Mouse (Mus musculus) MEL (cell line): ENCODE measurements around the gene Rps6ka1. TPM values are rescaled to one million over a fixed set of nuclear protein-coding genes. Genes with fewer than 3 reads are reported as not detected.

Experiments used
- DNase-seq: peaks from one replicate; pipeline ENCODE4 v3.0.0; 2011; ENCODE audit warnings: low read depth, low spot score
- H3K27ac ChIP-seq: 2 replicates; pipeline ENCODE4 v1.5.1; 2012; ENCODE audit warnings: low read depth, mild to moderate bottlenecking, control low read depth, low read length, moderate library complexity; ENCODE audit not compliant: control insufficient read depth
- H3K27me3 ChIP-seq, 2 experiments: fragments of 150-350 bp in 1 of 2; sonication (generic) in 1 of 2; 2 replicates each; pipeline ENCODE4 v1.6.1; 2012; ENCODE audit warnings: low read length in 2 of 2, mild to moderate bottlenecking in 2 of 2, improper control_type of control experiment in 1 of 2, moderate library complexity in 1 of 2; ENCODE audit not compliant: insufficient read depth in 2 of 2, control insufficient read depth in 1 of 2
- H3K36me3 ChIP-seq, 2 experiments: 2 replicates each; pipeline ENCODE4 v1.6.1; 2012 to 2014; ENCODE audit warnings: low read length in 2 of 2, improper control_type of control experiment in 1 of 2, inconsistent platforms in 1 of 2, mild to moderate bottlenecking in 1 of 2; ENCODE audit not compliant: insufficient read depth in 2 of 2, control insufficient read depth in 1 of 2
- H3K4me1 ChIP-seq, 2 experiments: fragments of 150-350 bp in 1 of 2; sonication (generic) in 1 of 2; 2 replicates each; pipeline ENCODE4 v1.6.1; 2012; ENCODE audit warnings: low read length in 2 of 2, improper control_type of control experiment in 1 of 2, mild to moderate bottlenecking in 1 of 2; ENCODE audit not compliant: insufficient read depth in 2 of 2, control insufficient read depth in 1 of 2
- H3K4me3 ChIP-seq, 2 experiments: fragments of 150-350 bp in 1 of 2; sonication (generic) in 1 of 2; 2 replicates each; pipeline ENCODE4 v1.5.1; 2012; ENCODE audit warnings: low read depth in 2 of 2, low read length in 2 of 2, mild to moderate bottlenecking in 2 of 2, moderate library complexity in 2 of 2, control low read depth in 1 of 2, improper control_type of control experiment in 1 of 2; ENCODE audit not compliant: control insufficient read depth in 1 of 2, insufficient read depth in 1 of 2
- H3K79me2 ChIP-seq: 2 replicates; pipeline ENCODE4 v1.6.1; 2012; ENCODE audit warnings: mild to moderate bottlenecking, low read length, moderate library complexity; ENCODE audit not compliant: control insufficient read depth, poor library complexity, insufficient read depth
- H3K9ac ChIP-seq: 2 replicates; pipeline ENCODE4 v1.6.1; 2012; ENCODE audit warnings: low read depth, mild to moderate bottlenecking, control low read depth, low read length, moderate library complexity; ENCODE audit not compliant: control insufficient read depth, poor library complexity, severe bottlenecking
- H3K9me3 ChIP-seq: fragments of 150-350 bp; sonication (generic); replicated peaks from 2 replicates; pipeline ENCODE4 v1.6.1; 2012; ENCODE audit warnings: mild to moderate bottlenecking, low read length, improper control_type of control experiment, moderate library complexity; ENCODE audit not compliant: insufficient read depth
- BHLHE40 ChIP-seq: IDR thresholded peaks from 2 replicates; pipeline ENCODE4 v1.6.1; 2012; ENCODE audit warnings: low read depth, mild to moderate bottlenecking, inconsistent platforms, low read length, improper control_type of control experiment, borderline replicate concordance
- CHD2 ChIP-seq: IDR thresholded peaks from 2 replicates; pipeline ENCODE4 v1.6.1; 2011; ENCODE audit warnings: low read length, improper control_type of control experiment
- CTCF ChIP-seq, 3 experiments: IDR thresholded peaks in 2 of 3; conservative IDR thresholded peaks in 1 of 3; 2 replicates each; pipeline ENCODE4 v1.5.1; 2011 to 2012; ENCODE audit warnings: low read length in 3 of 3, low read depth in 2 of 3, mild to moderate bottlenecking in 2 of 3, improper control_type of control experiment in 1 of 3, inconsistent platforms in 1 of 3, mixed read lengths in 1 of 3, moderate library complexity in 1 of 3; ENCODE audit not compliant: control insufficient read depth in 1 of 3, insufficient read depth in 1 of 3, poor library complexity in 1 of 3, severe bottlenecking in 1 of 3
- E2F4 ChIP-seq: IDR thresholded peaks from 2 replicates; pipeline ENCODE4 v1.6.1; 2011; ENCODE audit warnings: low read depth, low read length, improper control_type of control experiment, borderline replicate concordance
- EP300 ChIP-seq, 2 experiments: IDR thresholded peaks; 2 replicates each; pipeline ENCODE4 v1.6.1; 2011; ENCODE audit warnings: improper control_type of control experiment in 2 of 2, low read length in 2 of 2, low read depth in 1 of 2, mild to moderate bottlenecking in 1 of 2
- GATA1 ChIP-seq: IDR thresholded peaks from 2 replicates; pipeline ENCODE4 v1.6.1; 2011; ENCODE audit warnings: low read depth, low read length, improper control_type of control experiment
- HCFC1 ChIP-seq: IDR thresholded peaks from 2 replicates; pipeline ENCODE4 v1.6.1; 2012; ENCODE audit warnings: low read depth, mild to moderate bottlenecking, inconsistent platforms, low read length, improper control_type of control experiment, moderate library complexity
- MAX ChIP-seq: IDR thresholded peaks from 2 replicates; pipeline ENCODE4 v1.6.1; 2011; ENCODE audit warnings: low read length, improper control_type of control experiment
- MAZ ChIP-seq: IDR thresholded peaks from 2 replicates; pipeline ENCODE4 v1.6.1; 2012; ENCODE audit warnings: low read depth, mild to moderate bottlenecking, inconsistent platforms, low read length, improper control_type of control experiment
- MXI1 ChIP-seq: IDR thresholded peaks from 2 replicates; pipeline ENCODE4 v1.6.1; 2011; ENCODE audit warnings: mild to moderate bottlenecking, low read depth, low read length, improper control_type of control experiment
- MYC ChIP-seq: IDR thresholded peaks from 2 replicates; pipeline ENCODE4 v1.6.1; 2011; ENCODE audit warnings: low read depth, mild to moderate bottlenecking, low read length, improper control_type of control experiment, moderate library complexity
- NELFE ChIP-seq: IDR thresholded peaks from 2 replicates; pipeline ENCODE4 v1.6.1; 2011; ENCODE audit warnings: low read depth, low read length, improper control_type of control experiment
- NRF1 ChIP-seq: IDR thresholded peaks from 2 replicates; pipeline ENCODE4 v1.6.1; 2014; ENCODE audit warnings: low read depth, mild to moderate bottlenecking, inconsistent platforms, low read length, improper control_type of control experiment, moderate library complexity; ENCODE audit not compliant: poor library complexity, insufficient read depth, severe bottlenecking
- POLR2A ChIP-seq, 2 experiments: IDR thresholded peaks; 2 replicates each; pipeline ENCODE4 v1.6.1; 2011 to 2012; ENCODE audit warnings: low read length in 2 of 2, mild to moderate bottlenecking in 2 of 2, control low read depth in 1 of 2, improper control_type of control experiment in 1 of 2, low read depth in 1 of 2, moderate library complexity in 1 of 2; ENCODE audit not compliant: control insufficient read depth in 1 of 2, insufficient read depth in 1 of 2, poor library complexity in 1 of 2
- POLR2AphosphoS2 ChIP-seq: IDR thresholded peaks from 2 replicates; pipeline ENCODE4 v1.6.1; 2011; ENCODE audit warnings: low read length, improper control_type of control experiment
- POLR2AphosphoS5 ChIP-seq: IDR thresholded peaks from 2 replicates; pipeline ENCODE4 v1.6.1; 2012; ENCODE audit warnings: low read depth, borderline replicate concordance, mild to moderate bottlenecking, inconsistent platforms, low read length, moderate library complexity, mixed read lengths
- RAD21 ChIP-seq: IDR thresholded peaks from 2 replicates; pipeline ENCODE4 v1.6.1; 2011; ENCODE audit warnings: mild to moderate bottlenecking, low read depth, low read length, improper control_type of control experiment
- RCOR1 ChIP-seq: IDR thresholded peaks from 2 replicates; pipeline ENCODE4 v1.6.1; 2012; ENCODE audit warnings: low read depth, mild to moderate bottlenecking, inconsistent platforms, low read length, improper control_type of control experiment
- SIN3A ChIP-seq: IDR thresholded peaks from 2 replicates; pipeline ENCODE4 v1.6.1; 2012; ENCODE audit warnings: low read length, improper control_type of control experiment, inconsistent platforms
- SMC3 ChIP-seq: IDR thresholded peaks from 2 replicates; pipeline ENCODE4 v1.6.1; 2011; ENCODE audit warnings: low read depth, low read length, improper control_type of control experiment
- TAL1 ChIP-seq: IDR thresholded peaks from 2 replicates; pipeline ENCODE4 v1.6.1; 2012; ENCODE audit warnings: mild to moderate bottlenecking, inconsistent platforms, low read length, moderate library complexity, mixed read lengths
- TCF12 ChIP-seq: IDR thresholded peaks from 2 replicates; pipeline ENCODE4 v1.6.1; 2014; ENCODE audit warnings: low read depth, mild to moderate bottlenecking, inconsistent platforms, low read length, improper control_type of control experiment, moderate library complexity
- UBTF ChIP-seq: IDR thresholded peaks from 2 replicates; pipeline ENCODE4 v1.6.1; 2012; ENCODE audit warnings: low read depth, mild to moderate bottlenecking, inconsistent platforms, low read length, improper control_type of control experiment, moderate library complexity, borderline replicate concordance; ENCODE audit not compliant: insufficient read depth
- USF1 ChIP-seq: IDR thresholded peaks from 2 replicates; pipeline ENCODE4 v1.6.1; 2014; ENCODE audit warnings: low read depth, mild to moderate bottlenecking, inconsistent platforms, low read length, improper control_type of control experiment, moderate library complexity
- USF2 ChIP-seq, 2 experiments: IDR thresholded peaks; 2 replicates each; pipeline ENCODE4 v1.6.1; 2011 to 2012; ENCODE audit warnings: improper control_type of control experiment in 2 of 2, low read length in 2 of 2, borderline replicate concordance in 1 of 2, inconsistent platforms in 1 of 2, low read depth in 1 of 2, mild to moderate bottlenecking in 1 of 2; ENCODE audit not compliant: insufficient read depth in 1 of 2
- ZC3H11A ChIP-seq: IDR thresholded peaks from 2 replicates; pipeline ENCODE4 v1.6.1; 2012; ENCODE audit warnings: low read depth, mild to moderate bottlenecking, inconsistent platforms, low read length, improper control_type of control experiment
- ZMIZ1 ChIP-seq: IDR thresholded peaks from 2 replicates; pipeline ENCODE4 v1.6.1; 2012; ENCODE audit warnings: low read depth, mild to moderate bottlenecking, inconsistent platforms, low read length, improper control_type of control experiment, moderate library complexity
- ZNF384 ChIP-seq: IDR thresholded peaks from 2 replicates; pipeline ENCODE4 v1.6.1; 2012; ENCODE audit warnings: low read depth, mild to moderate bottlenecking, inconsistent platforms, low read length, improper control_type of control experiment
- polyA plus RNA-seq, 2 experiments: library from polyadenylated mRNA; stranded (reverse) in 1 of 2; unstranded in 1 of 2; fragments of >175 nt in 1 of 2; fragments of >200 nt in 1 of 2; gene quantifications; 2 replicates each; pipeline versions ENCODE4 v1.2.1 to v1.2.4; 2012; ENCODE audit warnings: low replicate concordance in 2 of 2, low read depth in 1 of 2; ENCODE audit not compliant: insufficient read length in 2 of 2, insufficient read depth in 1 of 2, missing spikeins in 1 of 2
- total RNA-seq: library from RNA; depleted of rRNA; stranded (reverse); fragments of 300-350 nt; gene quantifications from 2 replicates; pipeline ENCODE4 v1.2.3, GENCODE M21; 2012

Gene Rps6ka1
- total and polyA plus RNA-seq, 3 experiments: 45.3 to 68.9 TPM; not detected in 1

GRCm38 (mm10) chr4:133911983-133912382 is 24.4 kb upstream of the Rps6ka1 start:
- peaks cover 0 to 2% of the 10 kb centered on the region in 2 experiments; a peak in 1 of 4 replicates for H3K27me3 ChIP-seq
- TF ChIP-seq GATA1 (no peak), CHD2 (no peak), RCOR1 (no peak), MAX (no peak), MYC (no peak), ZMIZ1 (no peak), E2F4 (no peak), RAD21 (no peak), POLR2AphosphoS2 (no peak), POLR2AphosphoS5 (no peak), BHLHE40 (no peak), NRF1 (no peak), SMC3 (no peak), NELFE (no peak), ZC3H11A (no peak), TCF12 (no peak), EP300 (IDR thresholded peaks at IDR 0.05; ENCODE audit: low read depth in 1 of 2, low read length in 2 of 2) (no peak), POLR2A (IDR thresholded peaks at IDR 0.05; ENCODE audit: control insufficient read depth in 1 of 2, insufficient read depth in 1 of 2, low read depth in 1 of 2, low read length in 2 of 2, poor library complexity in 1 of 2) (no peak)
- TF ChIP-seq, all 39 proteins: peak for 0
- H3K27ac ChIP-seq: no peak overlapping the region
- no peak for DNase-seq
- peaks cover 0 to 5% of the 10 kb centered on the region in 2 experiments; a peak in 2 of 4 replicates for H3K36me3 ChIP-seq
- no peaks in the 10 kb centered on the region for H3K9me3 ChIP-seq
- no peaks in the 10 kb centered on the region; the same call in 1 of the 2 replicates for H3K79me2 ChIP-seq
- no peak overlapping the region for H3K9ac ChIP-seq
- no peak overlapping the region for H3K4me3 ChIP-seq
- H3K4me1 ChIP-seq: peaks cover 2 to 7% of the 10 kb centered on the region in 2 experiments; a peak in 2 of 4 replicates

- Histone ChIP-seq H3K9ac (peak overlapping the region; percentile 86), H3K27ac (peak overlapping the region; percentile 82)
- peak; percentile 96 for DNase-seq
- TF ChIP-seq MXI1 (peak; percentile 96), HCFC1 (peak; percentile 64; the same call in 1 of the 2 replicates), USF1 (peak; percentile 84), CHD2 (no peak), CTCF (IDR thresholded peaks at IDR 0.05 in 2 of 3, conservative IDR thresholded peaks at IDR 0.05 in 1 of 3; ENCODE audit: control insufficient read depth in 1 of 3, insufficient read depth in 1 of 3, low read depth in 2 of 3, low read length in 3 of 3, poor library complexity in 1 of 3, severe bottlenecking in 1 of 3) (peak; percentile 77 to 93 (median 81)), USF2 (IDR thresholded peaks at IDR 0.05; ENCODE audit: borderline replicate concordance in 1 of 2, insufficient read depth in 1 of 2, low read depth in 1 of 2, low read length in 2 of 2) (no peak), MYC (peak; percentile 99), ZMIZ1 (peak; percentile 86), SIN3A (peak; percentile 84; the same call in 1 of the 2 replicates), ZNF384 (no peak), UBTF (no peak), TAL1 (no peak), NRF1 (peak; percentile 75), SMC3 (peak; percentile 57), MAZ (peak; percentile 65; the same call in 1 of the 2 replicates), POLR2A (IDR thresholded peaks at IDR 0.05; ENCODE audit: control insufficient read depth in 1 of 2, insufficient read depth in 1 of 2, low read depth in 1 of 2, low read length in 2 of 2, poor library complexity in 1 of 2) (peak; percentile 94 to 96)
Measured at GRCm38 (mm10) chr4:133910236-133911211, 22.9 kb upstream of the Rps6ka1 start.

More at GRCm38 (mm10) chr4:133910236-133911211, 22.9 kb upstream of the Rps6ka1 start:
- no peaks in the 10 kb centered on the region; a peak in 1 of 4 replicates for H3K27me3 ChIP-seq
- no peaks in the 10 kb centered on the region; the same call in 1 of the 2 replicates for H3K79me2 ChIP-seq
- peak overlapping the region; percentile 64 to 74 for H3K4me3 ChIP-seq
- H3K36me3 ChIP-seq: peaks cover 0 to 5% of the 10 kb centered on the region in 2 experiments; a peak in 2 of 4 replicates
- H3K4me1 ChIP-seq: peaks cover 2 to 7% of the 10 kb centered on the region in 2 experiments; a peak in 2 of 4 replicates
- H3K9me3 ChIP-seq: no peaks in the 10 kb centered on the region
